Mouse (Mus musculus) heart, embryonic 11.5 days (tissue): ENCODE data around the gene Doc2a. TPM values are rescaled to one million over a fixed set of nuclear protein-coding genes. Genes with fewer than 3 reads are reported as not detected.

Experiments
- ATAC-seq: fragments of 200-750 bp; cut with Nextera tagmentation; replicated peaks from 2 replicates; pipeline ENCODE4 v1.8.0; 2017; ENCODE audit warnings: moderate library complexity; ENCODE audit not compliant: insufficient number of reproducible peaks, low FRiP score, low TSS enrichment
- H3K27ac ChIP-seq: fragments of 300-500 bp; sonication (generic); 2 replicates; pipeline ENCODE4 v1.5.1; 2014; ENCODE audit warnings: mild to moderate bottlenecking, low read depth, low read length
- H3K27me3 ChIP-seq: fragments of 300-500 bp; sonication (generic); 2 replicates; pipeline ENCODE4 v1.6.1; 2014; ENCODE audit warnings: mild to moderate bottlenecking, low read length, mixed read lengths; ENCODE audit not compliant: control insufficient read depth, insufficient read depth
- H3K36me3 ChIP-seq: fragments of 300-500 bp; sonication (generic); 2 replicates; pipeline ENCODE4 v1.6.1; 2014; ENCODE audit warnings: mild to moderate bottlenecking, low read length, moderate library complexity, mixed read lengths; ENCODE audit not compliant: control insufficient read depth, insufficient read depth
- H3K4me1 ChIP-seq: fragments of 300-500 bp; sonication (generic); 2 replicates; pipeline ENCODE4 v1.6.1; 2014; ENCODE audit warnings: low read length; ENCODE audit not compliant: control insufficient read depth, insufficient read depth
- H3K4me2 ChIP-seq: fragments of 300-500 bp; sonication (generic); 2 replicates; pipeline ENCODE4 v1.6.1; 2014; ENCODE audit warnings: mild to moderate bottlenecking, moderate library complexity
- H3K4me3 ChIP-seq: fragments of 300-500 bp; sonication (generic); 2 replicates; pipeline ENCODE4 v1.5.1; 2014; ENCODE audit warnings: low read depth, low read length
- H3K9ac ChIP-seq: fragments of 300-500 bp; sonication (generic); 2 replicates; pipeline ENCODE4 v1.6.1; 2014; ENCODE audit warnings: mild to moderate bottlenecking, low read depth, low read length, moderate library complexity
- H3K9me3 ChIP-seq: fragments of 300-500 bp; sonication (generic); replicated peaks from 2 replicates; pipeline ENCODE4 v1.6.1; 2016; ENCODE audit warnings: low read length; ENCODE audit not compliant: control insufficient read depth
- WGBS: fragments of 180-500 bp; shearing (Covaris S2); extraction: QIAGEN DNeasy Blood & Tissue Kit; methylation state at CpG from one replicate; pipeline ENCODE4 v1.1.7; 2014; ENCODE audit not compliant: insufficient replicate concordance; 5-methylcytosine and 5-hydroxymethylcytosine counted together
- polyA plus RNA-seq: library from polyadenylated mRNA; unstranded; fragments of >200 nt; fragmentation: Nextera tagmentation; extraction: Ambion mirVana; gene quantifications from 2 replicates; pipeline ENCODE4 v1.2.1, GENCODE M21; 2014

Doc2a gene
- polyA plus RNA-seq, 1 experiment from 2014 or later: 0.17 TPM

DNA sequence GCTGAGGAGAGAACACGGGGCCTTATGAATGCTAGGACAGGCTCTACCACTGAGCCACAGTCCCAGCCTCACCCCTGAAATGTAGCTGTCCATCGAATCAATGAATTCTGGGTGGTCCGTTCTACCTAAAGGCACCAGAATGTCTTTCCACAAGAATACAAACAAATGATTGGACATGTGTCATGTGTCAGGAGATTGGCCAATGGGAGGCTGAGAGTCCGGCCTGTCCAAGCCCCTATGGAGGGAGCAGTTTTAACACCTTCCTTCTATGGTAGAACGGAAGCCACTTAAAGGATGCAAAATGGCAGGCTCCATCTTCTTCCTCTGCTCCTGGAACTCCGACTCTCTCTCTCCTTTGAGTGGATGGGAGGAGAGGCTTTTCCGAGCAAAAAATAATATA lies 29.6 kb upstream of the Doc2a start:
- Histone ChIP-seq H3K36me3 (no peaks in the 10 kb centered on the region), H3K27ac (no peak overlapping the region), H3K4me3 (no peak overlapping the region), H3K4me2 (no peak overlapping the region), H3K9ac (no peak overlapping the region), H3K4me1 (no peaks in the 10 kb centered on the region; the same call in 1 of the 2 replicates), H3K9me3 (no peaks in the 10 kb centered on the region), H3K27me3 (peaks cover 10% of the 10 kb centered on the region)
- 74% methylated on average over 7 of the region's 7 CpGs for WGBS
- no peak for ATAC-seq

DNA sequence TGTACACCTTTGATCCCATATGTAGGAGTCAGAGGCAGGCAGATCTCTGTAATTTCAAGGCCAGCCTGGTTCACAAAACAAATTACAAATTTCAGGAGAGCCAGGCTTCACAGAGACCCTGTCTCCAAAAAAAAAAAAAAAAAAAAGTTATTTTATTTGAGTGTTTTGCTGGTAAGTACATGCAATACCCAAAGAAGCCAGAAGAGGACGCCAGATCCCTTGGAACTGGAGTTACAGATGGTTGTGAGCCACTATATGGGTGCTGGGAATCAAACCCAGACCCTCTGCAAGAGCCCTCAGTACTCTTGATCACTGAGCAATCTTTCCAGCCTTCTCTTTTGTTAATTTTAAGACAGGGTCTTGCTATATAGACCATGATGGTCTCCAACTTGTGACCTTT lies 28.4 kb upstream of the Doc2a start:
- no peak overlapping the region for H3K27ac ChIP-seq
- H3K27me3 ChIP-seq: peaks cover 21% of the 10 kb centered on the region
- H3K4me2 ChIP-seq: no peak overlapping the region
- H3K9me3 ChIP-seq: no peaks in the 10 kb centered on the region
- no peaks in the 10 kb centered on the region for H3K36me3 ChIP-seq
- 31% methylated on average over 1 of the region's 1 CpGs for WGBS
- no peak overlapping the region for H3K4me3 ChIP-seq
- ATAC-seq: no peak
- no peak overlapping the region for H3K9ac ChIP-seq
- H3K4me1 ChIP-seq: peaks cover 6% of the 10 kb centered on the region

DNA sequence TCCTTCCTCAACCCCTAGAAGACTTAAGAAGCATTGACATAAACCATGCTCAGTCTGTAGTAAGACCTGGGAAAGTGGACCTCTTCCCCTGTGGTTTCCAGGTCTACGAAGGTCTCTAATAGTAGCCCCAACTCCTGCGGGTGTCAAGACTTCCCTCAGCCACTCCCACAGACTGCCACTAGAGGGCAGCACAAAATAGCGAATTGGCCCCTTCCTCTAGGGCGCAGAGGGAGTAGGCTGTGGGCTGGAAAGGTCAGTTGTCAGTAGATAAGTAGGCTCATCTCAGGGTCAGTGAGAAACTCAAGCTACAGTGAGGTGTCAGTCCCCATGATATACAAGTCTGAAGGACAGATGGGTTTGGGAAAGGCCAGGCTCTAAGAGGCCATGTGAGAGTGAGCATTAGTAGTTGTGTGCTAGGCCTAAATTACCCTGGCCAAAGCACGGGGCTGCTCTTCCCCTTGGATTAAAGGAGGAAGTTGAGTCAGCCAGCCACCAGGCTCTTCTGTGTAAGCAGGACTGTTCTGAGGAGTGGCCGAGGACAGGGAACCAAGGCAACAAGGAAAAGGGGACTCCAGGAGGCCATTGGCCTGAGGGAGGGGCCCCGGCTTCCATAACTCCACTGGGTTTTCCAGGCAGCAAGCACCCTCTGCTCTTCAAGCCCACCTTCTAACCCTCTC lies 25.2 kb upstream of the Doc2a start:
- Histone ChIP-seq H3K36me3 (no peaks in the 10 kb centered on the region), H3K27ac (no peak overlapping the region), H3K4me3 (no peak overlapping the region), H3K4me2 (no peak overlapping the region), H3K9me3 (no peaks in the 10 kb centered on the region), H3K27me3 (peaks cover 46% of the 10 kb centered on the region), H3K4me1 (peaks cover 6% of the 10 kb centered on the region), H3K9ac (no peak overlapping the region)
- WGBS: 20% methylated on average over 7 of the region's 7 CpGs
- no peak for ATAC-seq

DNA sequence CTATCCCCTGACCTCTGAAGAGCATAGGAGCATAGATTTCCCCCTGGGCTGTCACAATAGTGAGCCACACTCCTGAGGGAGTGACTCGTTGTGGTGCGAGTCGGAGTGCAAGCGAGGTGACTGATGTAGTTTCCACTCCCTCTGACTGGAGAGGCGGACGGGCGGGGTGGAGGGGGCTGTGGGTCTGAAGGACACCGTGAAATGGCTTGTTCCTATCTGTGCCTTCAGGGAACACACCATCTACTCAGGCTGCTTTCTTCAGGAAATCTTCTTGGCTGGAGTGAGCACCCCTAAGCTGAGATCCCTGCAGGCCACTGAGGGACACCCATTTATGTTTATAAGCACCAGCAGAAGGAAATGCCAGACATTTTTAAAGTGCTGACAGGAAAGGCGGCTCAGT lies 24.5 kb upstream of the Doc2a start:
- Histone ChIP-seq H3K9ac (no peak overlapping the region), H3K27me3 (peaks cover 46% of the 10 kb centered on the region), H3K4me3 (no peak overlapping the region), H3K36me3 (no peaks in the 10 kb centered on the region), H3K4me1 (peaks cover 6% of the 10 kb centered on the region), H3K4me2 (peak overlapping the region; percentile 58), H3K27ac (no peak overlapping the region), H3K9me3 (no peaks in the 10 kb centered on the region)
- 8% methylated on average over 9 of the region's 9 CpGs for WGBS
- ATAC-seq: no peak

DNA sequence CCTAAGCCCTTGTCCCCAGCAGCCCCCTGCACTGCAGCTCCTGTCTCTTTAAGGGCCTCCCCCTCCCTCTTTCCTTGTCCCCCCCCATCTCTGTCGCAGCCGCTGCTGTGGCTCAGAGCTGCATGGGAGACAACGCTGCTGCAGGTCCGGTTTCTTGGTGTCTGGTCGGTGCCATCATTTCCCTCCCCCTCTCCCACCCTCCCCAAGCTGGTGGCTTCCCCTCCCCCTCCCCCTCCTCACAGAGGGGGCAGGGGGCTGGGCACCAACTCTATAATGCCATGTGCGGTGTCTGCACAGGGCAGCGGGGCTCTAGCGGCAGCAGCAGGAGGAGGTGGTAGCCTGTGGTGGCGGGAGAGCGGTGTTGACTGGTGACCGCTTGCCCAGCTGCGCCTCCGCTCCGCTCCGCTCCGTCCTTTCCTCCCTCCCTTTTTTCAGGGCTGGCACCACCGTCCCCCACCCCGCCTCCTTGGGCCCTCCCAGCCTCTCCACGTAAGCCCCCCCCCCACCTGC lies 24.0 kb upstream of the Doc2a start:
- Histone ChIP-seq H3K4me2 (peak overlapping the region; percentile 58), H3K9ac (no peak overlapping the region), H3K4me1 (peaks cover 6% of the 10 kb centered on the region), H3K27ac (no peak overlapping the region), H3K27me3 (peaks cover 46% of the 10 kb centered on the region), H3K36me3 (no peaks in the 10 kb centered on the region), H3K9me3 (no peaks in the 10 kb centered on the region), H3K4me3 (peak overlapping the region; percentile 31)
- 1% methylated on average over 14 of the region's 19 CpGs for whole genome bisulfite sequencing
- no peak for ATAC-seq

DNA sequence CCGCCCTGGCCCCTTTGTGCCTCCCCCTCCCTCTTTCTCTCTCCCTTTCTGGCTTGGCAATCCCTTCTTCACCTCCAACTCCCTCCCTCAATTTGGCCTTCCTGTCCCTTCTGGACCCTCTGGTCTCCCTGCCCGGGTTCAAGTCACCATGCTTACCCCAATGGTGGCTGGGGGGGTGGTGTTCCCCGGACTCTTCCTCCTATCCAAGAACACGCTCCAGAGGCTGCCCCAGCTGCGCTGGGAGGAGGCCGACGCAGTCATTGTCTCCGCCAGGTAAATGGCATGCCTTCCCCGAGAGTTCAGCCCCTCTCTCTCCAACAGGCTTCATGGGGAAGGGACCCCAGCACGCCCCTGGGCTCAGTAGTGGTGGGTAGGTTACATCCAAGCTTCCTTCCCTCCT lies 23.3 kb upstream of the Doc2a start:
- 12% methylated on average over 10 of the region's 10 CpGs for WGBS
- no peak for ATAC-seq
- Histone ChIP-seq H3K4me3 (no peak overlapping the region), H3K4me2 (no peak overlapping the region), H3K9ac (no peak overlapping the region), H3K27ac (no peak overlapping the region), H3K36me3 (no peaks in the 10 kb centered on the region), H3K4me1 (peaks cover 6% of the 10 kb centered on the region), H3K27me3 (peaks cover 52% of the 10 kb centered on the region), H3K9me3 (no peaks in the 10 kb centered on the region)

DNA sequence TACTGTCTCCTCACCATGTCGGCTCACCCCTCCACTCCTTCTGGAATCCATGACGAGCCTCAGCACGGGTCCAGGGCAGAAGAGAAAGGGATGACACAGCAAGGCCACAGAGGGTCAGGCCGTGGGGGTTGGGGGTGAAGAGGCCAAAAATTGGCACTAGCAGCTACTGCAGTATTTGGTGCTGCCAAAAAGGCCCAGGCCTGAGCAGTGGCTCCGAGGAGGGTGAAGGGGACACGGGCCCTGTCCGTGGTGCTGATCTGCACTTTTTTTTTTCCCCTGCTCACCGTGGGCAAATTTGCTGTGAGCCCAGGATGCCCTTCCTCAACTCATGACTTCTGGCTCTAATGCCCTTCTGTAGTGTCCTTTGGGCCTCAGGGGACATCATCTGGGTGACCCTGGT lies 21.8 kb upstream of the Doc2a start:
- no peak overlapping the region for H3K4me2 ChIP-seq
- no peaks in the 10 kb centered on the region for H3K36me3 ChIP-seq
- H3K9ac ChIP-seq: no peak overlapping the region
- peaks cover 6% of the 10 kb centered on the region for H3K4me1 ChIP-seq
- WGBS: 21% methylated on average over 8 of the region's 8 CpGs
- no peak for ATAC-seq
- H3K27me3 ChIP-seq: peaks cover 61% of the 10 kb centered on the region
- no peak overlapping the region; the same call in 1 of the 2 replicates for H3K4me3 ChIP-seq
- H3K27ac ChIP-seq: no peak overlapping the region
- H3K9me3 ChIP-seq: no peaks in the 10 kb centered on the region

DNA sequence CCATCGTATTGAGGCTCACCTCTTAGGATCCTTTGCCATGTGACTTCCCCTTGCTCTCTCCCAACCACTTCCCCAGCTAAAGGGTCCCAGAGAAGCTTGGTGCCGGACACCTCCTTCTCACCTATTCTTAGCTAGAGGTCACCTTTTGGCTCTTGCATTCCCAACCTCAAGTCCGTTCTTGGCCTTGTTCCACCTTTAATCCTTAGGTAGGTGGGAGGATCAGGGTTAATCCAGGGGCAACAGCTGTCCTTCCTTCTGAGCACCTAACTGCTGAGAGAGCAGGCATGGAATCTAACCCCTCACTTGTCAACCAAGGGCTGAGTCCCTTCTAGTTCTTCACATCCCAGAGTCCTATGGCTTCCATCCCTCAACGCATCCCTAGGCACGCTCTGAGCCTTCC lies 21.3 kb upstream of the Doc2a start:
- ATAC-seq: no peak
- WGBS: 42% methylated on average over 5 of the region's 5 CpGs
- Histone ChIP-seq H3K4me3 (no peak overlapping the region), H3K4me1 (peaks cover 6% of the 10 kb centered on the region), H3K27ac (no peak overlapping the region), H3K9me3 (no peaks in the 10 kb centered on the region), H3K9ac (no peak overlapping the region), H3K4me2 (no peak overlapping the region), H3K36me3 (no peaks in the 10 kb centered on the region), H3K27me3 (peaks cover 66% of the 10 kb centered on the region)

DNA sequence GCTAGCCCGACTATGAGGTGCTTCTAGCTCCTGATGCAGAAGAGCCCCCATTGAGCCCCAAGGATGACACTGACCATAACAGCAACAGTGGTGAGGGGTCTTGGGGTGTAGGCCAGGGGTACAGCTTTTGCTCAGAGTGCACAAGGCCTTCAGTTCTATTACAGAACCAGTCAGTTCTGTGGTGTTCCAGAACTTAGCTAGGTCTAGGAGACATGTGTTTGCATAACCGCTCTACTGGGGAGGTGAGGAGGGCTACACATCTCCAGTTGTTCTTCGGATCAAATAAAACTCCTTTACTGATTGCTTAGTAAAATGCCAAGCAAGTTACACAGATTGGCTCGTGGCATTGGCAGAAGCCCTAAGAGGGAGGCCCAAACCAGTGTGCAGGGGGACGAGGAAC lies 15.7 kb upstream of the Doc2a start, which contains the start of gene 4930451I11Rik:
Gene 4930451I11Rik (minus strand): TSS at position 101 of the 400 bp plus-strand sequence.
- H3K27ac ChIP-seq: 0 out of 2 replicates have a peak within 1 kb of the TSS, but pooled peaks have one; percentile 22
- H3K9ac ChIP-seq: no peak within 1 kb of the TSS
- peak within 1 kb of the TSS; percentile 29 for H3K4me3 ChIP-seq
- peaks cover 5% of the 10 kb centered on the region for H3K4me1 ChIP-seq
- peak within 1 kb of the TSS; percentile 71 for H3K4me2 ChIP-seq
- H3K27me3 ChIP-seq: peaks cover 27% of the 10 kb centered on the region
- no peak for ATAC-seq
- 58% methylated on average over 5 of the region's 5 CpGs for whole genome bisulfite sequencing
- H3K9me3 ChIP-seq: no peaks in the 10 kb centered on the region
- H3K36me3 ChIP-seq: no peaks in the 10 kb centered on the region
